Mouse (Mus musculus) embryonic fibroblast, embryonic 13.5 days (primary cell): ENCODE results near the gene A130010J15Rik.

Experiments used
- CTCF ChIP-seq: IDR thresholded peaks from 2 replicates; pipeline ENCODE4 v1.5.1; 2011; ENCODE audit warnings: mild to moderate bottlenecking, control low read depth, low read length, moderate library complexity, borderline replicate concordance; ENCODE audit not compliant: insufficient read depth
- POLR2A ChIP-seq: IDR thresholded peaks from 2 replicates; pipeline ENCODE4 v1.6.1; 2011; ENCODE audit warnings: low read depth, mild to moderate bottlenecking, control low read depth, low read length, moderate library complexity

DNA sequence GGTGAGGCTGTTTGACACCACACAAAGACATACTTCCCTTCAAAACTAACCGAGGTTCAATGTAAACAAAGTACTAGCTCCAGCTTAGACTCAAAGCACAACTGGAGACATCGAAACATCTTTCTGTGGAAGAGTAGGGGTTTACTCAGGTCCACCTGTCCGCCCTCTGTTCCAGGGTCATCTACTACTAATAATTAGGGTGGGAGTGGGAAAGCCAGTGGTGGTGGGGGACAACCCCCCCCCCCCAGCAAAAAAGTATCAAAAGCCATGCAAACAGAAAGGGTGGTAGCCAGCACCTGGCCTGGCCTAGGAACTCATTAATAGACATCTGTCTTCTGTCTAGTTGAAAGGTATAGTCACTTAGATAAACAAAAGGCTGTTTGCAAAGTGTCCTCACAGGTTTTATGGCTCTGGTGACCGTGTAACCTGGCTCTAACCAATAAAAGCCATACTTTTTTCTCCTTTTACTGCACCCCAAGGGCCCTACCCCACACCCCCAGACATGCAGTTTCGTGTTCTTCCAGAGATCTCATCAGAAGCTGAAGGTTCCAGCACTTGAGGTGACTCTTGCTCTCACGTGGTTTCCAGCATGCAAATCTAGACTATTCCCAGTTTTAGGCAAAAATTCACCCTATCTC lies 36.4 kb upstream of the A130010J15Rik start:
- TF ChIP-seq CTCF (no peak), POLR2A (no peak)
